8 mouse cellular contexts compared by ENCODE assay signal in the genomic region with DNA sequence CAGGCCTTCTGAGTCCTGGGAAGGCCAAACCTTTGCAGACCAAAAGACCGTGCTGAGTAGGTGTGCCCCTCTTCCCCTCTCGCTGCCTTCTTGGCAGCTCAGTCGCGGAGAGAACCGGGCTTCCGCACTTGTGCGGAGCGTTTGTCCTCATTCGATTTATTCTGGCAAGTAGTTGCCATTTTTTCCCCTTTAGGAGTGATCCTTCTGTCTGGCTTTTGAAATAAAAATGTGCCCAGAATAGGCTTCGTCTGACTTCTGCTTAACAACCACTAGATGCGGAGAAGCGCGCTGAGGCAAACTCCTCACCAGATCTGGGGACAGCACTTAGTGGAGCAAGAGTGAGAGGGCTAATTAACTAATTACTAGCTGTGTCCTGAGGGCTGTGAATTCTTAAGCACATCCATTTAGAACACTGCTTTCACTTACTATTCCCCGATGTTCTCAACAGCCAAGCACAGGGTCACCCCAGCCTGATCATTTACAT. TPM values are rescaled to one million over a fixed set of nuclear protein-coding genes. Genes with fewer than 3 reads are reported as not detected.
DNase-seq lines count a peak whose midpoint lies in the region; ATAC-seq lines count a peak whose summit lies in the region.

No protein-coding gene starts in this region.

- H3K4me1 ChIP-seq in embryonic facial prominence, embryonic 11.5 days (ENCODE audit: control insufficient read depth, insufficient read depth, low read length) = no peaks in the 10 kb centered on the region
- peaks cover 18% of the 10 kb centered on the region for H3K4me1 ChIP-seq in heart, embryonic 16.5 days (ENCODE audit: control insufficient read depth, insufficient read depth, low read length)

- H3K4me3 ChIP-seq in embryonic facial prominence, embryonic 11.5 days (ENCODE audit: low read depth, low read length) = peak overlapping the region; percentile 47
- H3K4me3 ChIP-seq in heart, embryonic 16.5 days (ENCODE audit: low read length) = peak overlapping the region; percentile 78

- DNase-seq in cerebellum, adult 11 months = no peak
- DNase-seq in ZHBTc4 (ENCODE audit: low read depth, low spot score) = peak; percentile 18
- peak; percentile 52 for DNase-seq in embryonic facial prominence, embryonic 11.5 days (ENCODE audit: low spot score)
- DNase-seq in kidney, postnatal 4 days = peak; percentile 50 to 67
- DNase-seq in lung, postnatal 14 days = peak; percentile 46
- DNase-seq in right cerebral cortex, postnatal 4 days = peak; percentile 42

- peak; percentile 57 for ATAC-seq in cerebellum, adult (ENCODE audit: insufficient number of reproducible peaks, low FRiP score, low TSS enrichment)
- peak; percentile 67 for ATAC-seq in embryonic facial prominence, embryonic 11.5 days (replicated peaks; ENCODE audit: insufficient number of reproducible peaks, low FRiP score, low TSS enrichment, low read depth)
- ATAC-seq in heart, embryonic 16.5 days (replicated peaks; ENCODE audit: extremely low read depth, insufficient read depth, low FRiP score) = peak; percentile 46; the same call in 1 of the 2 replicates

- no peaks in the 10 kb centered on the region for H3K9me3 ChIP-seq in embryonic facial prominence, embryonic 11.5 days (replicated peaks; ENCODE audit: control insufficient read depth, low read length)
- H3K9me3 ChIP-seq in heart, embryonic 16.5 days (replicated peaks; ENCODE audit: control insufficient read depth, low read length) = no peaks in the 10 kb centered on the region

- H3K27me3 ChIP-seq in embryonic facial prominence, embryonic 11.5 days (ENCODE audit: control insufficient read depth, insufficient read depth, low read length) = peaks cover 8% of the 10 kb centered on the region
- no peaks in the 10 kb centered on the region for H3K27me3 ChIP-seq in heart, embryonic 16.5 days (ENCODE audit: control insufficient read depth, insufficient read depth, low read length)

- no peaks in the 10 kb centered on the region for H3K36me3 ChIP-seq in embryonic facial prominence, embryonic 11.5 days (replicated peaks; ENCODE audit: control insufficient read depth, insufficient read depth, low read depth, low read length)
- H3K36me3 ChIP-seq in heart, embryonic 16.5 days (ENCODE audit: control insufficient read depth, insufficient read depth) = no peaks in the 10 kb centered on the region

- H3K9ac ChIP-seq in embryonic facial prominence, embryonic 11.5 days (replicated peaks; ENCODE audit: low read length) = peak overlapping the region; percentile 62
- H3K9ac ChIP-seq in heart, embryonic 16.5 days (ENCODE audit: low read length) = peak overlapping the region; percentile 85

- under 1% methylated on average over 14 of the region's 14 CpGs for WGBS in embryonic facial prominence, embryonic 11.5 days
- under 1% methylated on average over 14 of the region's 14 CpGs for WGBS in heart, embryonic 16.5 days

- H3K27ac ChIP-seq in embryonic facial prominence, embryonic 11.5 days (replicated peaks; ENCODE audit: low read depth, low read length) = no peak overlapping the region
- peak overlapping the region; percentile 92 for H3K27ac ChIP-seq in heart, embryonic 16.5 days (ENCODE audit: low read length)

- peak overlapping the region; percentile 74 for H3K4me2 ChIP-seq in embryonic facial prominence, embryonic 11.5 days (ENCODE audit: low read depth, low read length)
- H3K4me2 ChIP-seq in heart, embryonic 16.5 days (ENCODE audit: low read depth, low read length) = peak overlapping the region; percentile 82

RNA-seq across cellular contexts. Expression of a gene that starts 14.5 kb away (rescaled TPM):
- polyA plus RNA-seq in embryonic facial prominence, embryonic 11.5 days (2014; fragmentation: Nextera tagmentation; extraction: Ambion mirVana) = 23.1 and 23.5 TPM in 2 replicates
- polyA plus RNA-seq in heart, embryonic 16.5 days (2015; fragmentation: Nextera tagmentation; extraction: Ambion mirVana) = 37.3 and 42.0 TPM in 2 replicates

RNA-seq across cellular contexts. Expression of a gene that starts 19.9 kb away (rescaled TPM):
- polyA plus RNA-seq in embryonic facial prominence, embryonic 11.5 days (2014; fragmentation: Nextera tagmentation; extraction: Ambion mirVana) = 9.5 and 12.1 TPM in 2 replicates
- 0.47 and 0.75 TPM in 2 replicates for polyA plus RNA-seq in heart, embryonic 16.5 days (2015; fragmentation: Nextera tagmentation; extraction: Ambion mirVana)
